Mouse (Mus musculus) bone marrow, adult 2 months (tissue): ENCODE results near the gene Luzp1.

Source experiments
- CTCF ChIP-seq: fragments of 200-500 bp; IDR thresholded peaks from 2 replicates; pipeline ENCODE4 v1.5.1; 2011; ENCODE audit warnings: low read length, control low read depth; ENCODE audit not compliant: control insufficient read depth, insufficient read depth
- POLR2A ChIP-seq: fragments of 200-500 bp; IDR thresholded peaks from 2 replicates; pipeline ENCODE4 v1.6.1; 2011; ENCODE audit warnings: low read depth, mild to moderate bottlenecking, control low read depth, low read length, borderline replicate concordance; ENCODE audit not compliant: control insufficient read depth

- TF ChIP-seq POLR2A: no peak
- no peak for TF ChIP-seq CTCF
Observed at GRCm38 (mm10) chr4:136595221-136595620, 125.7 kb downstream of the Luzp1 start.
